ENCODE assay signal across 10 mouse cellular contexts in the genomic region with DNA sequence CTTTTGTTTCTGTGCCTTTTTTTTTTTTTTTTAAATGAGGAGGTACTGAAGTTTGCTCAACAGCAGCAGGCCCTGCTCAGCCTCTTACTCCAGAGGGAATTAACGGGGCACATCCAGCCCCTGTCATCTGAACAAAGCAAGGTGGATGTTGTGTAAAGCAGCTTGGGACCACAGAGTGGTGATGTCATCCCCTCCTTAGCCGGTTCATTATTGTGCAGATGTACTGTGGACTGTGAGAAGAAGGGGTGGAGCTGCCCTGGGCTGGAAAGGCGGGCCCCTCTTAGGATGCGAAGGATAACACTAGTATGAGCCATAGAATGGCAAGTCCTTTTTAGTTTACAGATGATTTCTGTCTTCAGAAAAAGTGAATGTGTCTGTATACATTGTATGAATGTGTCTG. TPM values are rescaled to one million over a fixed set of nuclear protein-coding genes. Genes with fewer than 3 reads are reported as not detected.
DNase-seq lines count a peak whose midpoint lies in the region; ATAC-seq and TF ChIP-seq lines count a peak whose summit lies in the region.
"Had no signal": no experiment of that assay in that cellular context is flagged by ENCODE, and none has a peak within 500 bp of the region (broad histone marks: within the 10 kb centered on the region; RNA-seq: fewer than 3 reads in every experiment).

No protein-coding gene starts in this region.

- no peak overlapping the region for H3K4me3 ChIP-seq in lung, postnatal 0 days (ENCODE audit: low read depth, low read length)
- no peak overlapping the region for H3K4me3 ChIP-seq in lung, adult 2 months (replicated peaks; ENCODE audit: extremely low read depth, low read depth, low read length)
- no peak overlapping the region for H3K4me3 ChIP-seq in embryonic facial prominence, embryonic 12.5 days
- H3K4me3 ChIP-seq in hindbrain, embryonic 15.5 days: no peak overlapping the region
- H3K4me3 ChIP-seq in stomach, embryonic 14.5 days (ENCODE audit: low read depth, low read length): no peak overlapping the region

- DNase-seq in lung, postnatal 0 days (ENCODE audit: low spot score): peak; percentile 46
- no peak for DNase-seq in lung, adult 2 months
- no peak for DNase-seq in liver
- DNase-seq in adrenal gland, postnatal 14 days: no peak
- DNase-seq in adrenal gland, adult 2 months: no peak
- DNase-seq: right cerebral cortex, postnatal 4 days had no signal

- no peak for TF ChIP-seq CTCF in lung, postnatal 0 days (IDR thresholded peaks at IDR 0.05)
- no peak for TF ChIP-seq CTCF in lung, adult 2 months (IDR thresholded peaks at IDR 0.05; ENCODE audit: insufficient read depth, low read length)

- no peaks in the 10 kb centered on the region for H3K27me3 ChIP-seq in lung, postnatal 0 days (replicated peaks; ENCODE audit: insufficient read depth, low read length)
- H3K27me3 ChIP-seq in embryonic facial prominence, embryonic 12.5 days: no peaks in the 10 kb centered on the region
- no peaks in the 10 kb centered on the region for H3K27me3 ChIP-seq in hindbrain, embryonic 15.5 days
- H3K27me3 ChIP-seq in stomach, embryonic 14.5 days (ENCODE audit: control insufficient read depth, insufficient read depth, low read length): no peaks in the 10 kb centered on the region

- H3K4me2 ChIP-seq in lung, postnatal 0 days (replicated peaks; ENCODE audit: low read depth, low read length): no peak overlapping the region
- no peak overlapping the region for H3K4me2 ChIP-seq in embryonic facial prominence, embryonic 12.5 days (replicated peaks)
- H3K4me2 ChIP-seq in hindbrain, embryonic 15.5 days: peak overlapping the region; percentile 49; the same call in 1 of the 2 replicates
- no peak overlapping the region for H3K4me2 ChIP-seq in stomach, embryonic 14.5 days (replicated peaks; ENCODE audit: low read depth, low read length)

- H3K9ac ChIP-seq in lung, postnatal 0 days (replicated peaks; ENCODE audit: low read depth): no peak overlapping the region
- H3K9ac ChIP-seq in embryonic facial prominence, embryonic 12.5 days: no peak overlapping the region
- no peak overlapping the region for H3K9ac ChIP-seq in hindbrain, embryonic 15.5 days
- H3K9ac ChIP-seq in stomach, embryonic 14.5 days (replicated peaks; ENCODE audit: low read depth, low read length): no peak overlapping the region

- no peaks in the 10 kb centered on the region; the same call in 1 of the 2 replicates for H3K4me1 ChIP-seq in lung, postnatal 0 days (ENCODE audit: insufficient read depth, low read depth, low read length)
- H3K4me1 ChIP-seq in lung, adult 2 months (ENCODE audit: control insufficient read depth, insufficient read depth, low read length): peaks cover 7% of the 10 kb centered on the region
- no peaks in the 10 kb centered on the region for H3K4me1 ChIP-seq in embryonic facial prominence, embryonic 12.5 days
- peaks cover 13% of the 10 kb centered on the region; the same call in 1 of the 2 replicates for H3K4me1 ChIP-seq in hindbrain, embryonic 15.5 days (replicated peaks)
- H3K4me1 ChIP-seq in stomach, embryonic 14.5 days (ENCODE audit: control insufficient read depth, insufficient read depth, low read length): no peaks in the 10 kb centered on the region

- no peak overlapping the region for H3K27ac ChIP-seq in lung, postnatal 0 days (ENCODE audit: low read length)
- H3K27ac ChIP-seq in embryonic facial prominence, embryonic 12.5 days: no peak overlapping the region
- no peak overlapping the region for H3K27ac ChIP-seq in hindbrain, embryonic 15.5 days (replicated peaks)
- no peak overlapping the region for H3K27ac ChIP-seq in stomach, embryonic 14.5 days (ENCODE audit: low read length)
- H3K27ac ChIP-seq: kidney, postnatal 0 days had no signal

- 32% methylated on average over 4 of the region's 4 CpGs for WGBS in lung, postnatal 0 days
- whole genome bisulfite sequencing in lung, adult 2 months: 37% methylated on average over 4 of the region's 4 CpGs
- WGBS in embryonic facial prominence, embryonic 12.5 days: 30% methylated on average over 4 of the region's 4 CpGs
- 9% methylated on average over 4 of the region's 4 CpGs for WGBS in hindbrain, embryonic 15.5 days
- 38% methylated on average over 4 of the region's 4 CpGs for WGBS in stomach, embryonic 14.5 days

- no peaks in the 10 kb centered on the region for H3K9me3 ChIP-seq in lung, postnatal 0 days (ENCODE audit: low read length)
- no peaks in the 10 kb centered on the region for H3K9me3 ChIP-seq in embryonic facial prominence, embryonic 12.5 days
- H3K9me3 ChIP-seq in hindbrain, embryonic 15.5 days: no peaks in the 10 kb centered on the region
- H3K9me3 ChIP-seq in stomach, embryonic 14.5 days (ENCODE audit: control insufficient read depth, low read depth, low read length): no peaks in the 10 kb centered on the region

- H3K36me3 ChIP-seq in lung, postnatal 0 days (ENCODE audit: insufficient read depth, low read length): no peaks in the 10 kb centered on the region
- no peaks in the 10 kb centered on the region for H3K36me3 ChIP-seq in embryonic facial prominence, embryonic 12.5 days
- H3K36me3 ChIP-seq in hindbrain, embryonic 15.5 days: no peaks in the 10 kb centered on the region
- no peaks in the 10 kb centered on the region for H3K36me3 ChIP-seq in stomach, embryonic 14.5 days (ENCODE audit: control insufficient read depth, insufficient read depth, low read length)

- TF ChIP-seq POLR2A in lung, adult 2 months (IDR thresholded peaks at IDR 0.05; ENCODE audit: borderline replicate concordance, extremely low read depth, low read depth, low read length): no peak

- ATAC-seq in lung, postnatal 0 days: peak; percentile 85
- ATAC-seq in embryonic facial prominence, embryonic 12.5 days (ENCODE audit: insufficient number of reproducible peaks, insufficient read depth, low FRiP score, low TSS enrichment): peak; percentile 75; the same call in 1 of the 2 replicates
- ATAC-seq in hindbrain, embryonic 15.5 days (ENCODE audit: low FRiP score, low read depth): peak; percentile 66
- 0 out of 2 replicates have a peak, but pooled peaks have one; percentile 56 for ATAC-seq in stomach, embryonic 14.5 days (ENCODE audit: insufficient number of reproducible peaks, insufficient read depth, low FRiP score, low read depth)

- TF ChIP-seq EP300 in lung, postnatal 0 days (IDR thresholded peaks at IDR 0.05): no peak

RNA-seq across cellular contexts. Expression of a gene that starts 37.6 kb away (rescaled TPM):
- 129 and 140 TPM in 2 replicates for polyA plus RNA-seq in lung, postnatal 0 days (2015; fragmentation: Nextera tagmentation; extraction: Ambion mirVana)
- 62.8 and 82.3 TPM in 2 replicates for polyA plus RNA-seq in lung, adult 2 months (2012; rRNA removed)
- polyA plus RNA-seq in embryonic facial prominence, embryonic 12.5 days (2016; fragmentation: Nextera tagmentation; extraction: Ambion mirVana): 57.3 and 60.8 TPM in 2 replicates
- polyA plus RNA-seq in hindbrain, embryonic 15.5 days (2015; fragmentation: Nextera tagmentation; extraction: Ambion mirVana): 115 and 117 TPM in 2 replicates
- 64.6 and 67.3 TPM in 2 replicates for polyA plus RNA-seq in stomach, embryonic 14.5 days (2014; fragmentation: Nextera tagmentation; extraction: Ambion mirVana)
- 98.9 and 105 TPM in 2 replicates for total RNA-seq in adrenal gland, postnatal 14 days (2021)
- total RNA-seq in adrenal gland, adult 2 months (2021): 100 to 1,000 TPM; 112 to 113 TPM
- 65.5 and 87.2 TPM in 2 replicates for polyA plus RNA-seq in adrenal gland, adult 2 months (2012; rRNA removed)
